Mouse (Mus musculus): ENCODE data around the gene Lims1.

The Lims1 gene

DNA sequence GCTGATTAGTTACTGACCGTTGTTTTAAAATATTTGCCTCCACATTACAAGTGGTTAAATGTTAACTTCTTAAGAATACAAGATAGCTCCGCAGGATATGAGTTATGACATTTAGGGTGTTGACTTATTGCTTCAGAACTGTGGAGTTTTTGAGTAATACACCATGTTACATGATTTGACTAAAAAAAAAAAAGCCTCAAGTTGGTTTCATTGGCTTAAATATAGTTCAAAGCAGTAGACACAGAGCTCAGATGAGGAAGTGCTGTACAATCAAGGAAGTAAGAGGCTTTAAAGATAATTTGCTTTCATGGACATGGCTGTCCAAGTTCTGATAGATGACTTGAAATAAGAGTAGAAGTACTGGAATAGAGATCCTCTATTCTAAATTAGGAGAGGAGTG is 28.4 kb downstream of the Lims1 start:
- no peak for DNase-seq

DNA sequence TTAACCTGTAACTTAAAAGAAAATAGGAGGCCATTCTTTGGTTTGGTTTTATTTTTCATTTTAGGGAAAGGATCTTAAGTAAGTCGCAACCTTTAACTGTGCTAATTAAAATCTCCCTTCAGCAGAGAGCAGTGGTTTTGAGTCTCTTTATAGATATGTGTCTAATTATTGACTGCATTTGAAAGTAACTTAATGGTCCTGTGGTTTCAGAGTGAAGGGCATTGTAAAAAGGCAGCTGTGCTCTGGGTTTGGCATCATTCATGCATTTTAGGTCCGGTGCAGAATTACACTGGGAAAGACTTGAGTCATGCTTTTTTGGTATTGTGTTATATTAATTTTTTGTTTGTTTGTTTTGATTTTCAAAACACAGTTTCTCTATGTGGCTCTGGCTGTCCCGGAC is 29.1 kb downstream of the Lims1 start:
- DNase-seq, result no peak

DNA sequence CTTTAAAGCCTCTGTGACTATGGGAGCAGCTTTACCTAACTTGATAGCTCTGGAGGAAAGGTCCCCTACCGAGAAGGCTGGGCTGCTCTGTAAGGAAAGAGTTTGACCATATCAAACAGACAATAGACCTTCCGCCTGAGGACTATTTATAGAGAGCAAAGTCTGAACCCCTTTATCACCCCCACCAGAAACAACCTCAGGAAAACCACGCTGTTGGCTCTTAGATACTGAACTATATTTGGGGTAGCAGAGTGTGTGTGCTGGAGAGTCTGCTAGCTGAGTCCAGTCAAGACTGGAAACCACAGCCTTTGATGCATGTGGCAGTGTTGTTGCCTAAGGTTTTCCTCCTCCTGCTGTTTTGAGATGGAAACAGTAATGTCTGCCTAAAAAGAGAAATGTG is 31.3 kb downstream of the Lims1 start:
- DNase-seq, result no peak

DNA sequence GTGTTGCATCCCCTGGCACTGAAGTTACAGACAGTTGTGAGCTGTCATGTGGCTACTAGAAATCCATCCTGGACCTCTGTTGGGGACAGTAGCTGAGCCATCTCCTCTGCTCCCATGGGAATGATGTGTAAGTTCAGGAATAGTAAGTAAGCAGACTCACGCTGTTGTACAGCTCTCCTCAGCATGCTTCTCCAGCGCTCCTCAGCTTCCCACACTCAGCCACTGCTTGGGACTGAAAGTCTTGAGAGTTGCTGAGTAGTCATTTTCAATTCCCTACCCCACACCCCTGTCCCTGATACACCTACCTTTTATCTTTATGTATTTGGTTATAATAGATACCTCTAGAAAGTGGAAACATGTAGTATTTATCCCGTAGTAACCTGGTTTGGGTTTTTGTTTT is 33.2 kb downstream of the Lims1 start:
- DNase-seq, result no peak

DNA sequence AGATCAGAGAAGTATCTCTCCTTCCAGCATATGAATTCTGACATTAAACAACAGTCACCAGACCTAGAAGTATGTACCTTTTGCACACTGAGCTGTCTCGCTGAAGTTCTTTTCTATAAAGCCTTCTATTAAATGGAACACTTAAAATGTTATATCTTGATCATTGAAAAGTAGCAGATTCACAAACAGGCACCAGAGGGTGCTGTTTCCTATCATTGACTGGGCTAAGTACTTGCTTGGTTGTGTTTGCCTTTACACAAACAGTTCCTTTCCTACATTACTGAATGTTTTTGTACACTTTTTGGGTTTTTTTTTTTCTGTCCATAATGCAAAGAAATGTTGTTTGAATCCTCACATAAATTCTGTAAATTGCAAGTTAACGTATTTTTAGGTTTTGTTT is 35.9 kb downstream of the Lims1 start:
- peak; percentile 54 for DNase-seq

DNA sequence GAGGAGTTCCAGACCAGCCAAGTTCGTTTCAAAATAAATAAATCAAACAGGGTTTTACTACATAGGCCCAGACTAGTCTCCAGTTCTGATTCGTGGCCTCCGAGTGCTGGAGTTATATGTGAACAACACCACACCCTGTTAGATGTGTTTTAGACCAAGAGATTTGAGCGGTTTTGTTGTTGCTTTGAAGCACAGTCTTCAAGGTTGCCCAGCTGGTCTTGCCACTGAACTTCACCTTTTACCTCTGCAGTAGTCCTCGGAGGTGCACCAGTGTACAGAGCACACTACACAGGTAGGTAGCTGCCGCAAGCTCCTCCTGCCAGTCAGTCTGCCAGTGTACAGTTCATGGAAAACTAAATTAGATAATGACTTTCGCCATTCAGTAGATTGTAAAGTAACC is 36.7 kb downstream of the Lims1 start:
- DNase-seq, result no peak

DNA sequence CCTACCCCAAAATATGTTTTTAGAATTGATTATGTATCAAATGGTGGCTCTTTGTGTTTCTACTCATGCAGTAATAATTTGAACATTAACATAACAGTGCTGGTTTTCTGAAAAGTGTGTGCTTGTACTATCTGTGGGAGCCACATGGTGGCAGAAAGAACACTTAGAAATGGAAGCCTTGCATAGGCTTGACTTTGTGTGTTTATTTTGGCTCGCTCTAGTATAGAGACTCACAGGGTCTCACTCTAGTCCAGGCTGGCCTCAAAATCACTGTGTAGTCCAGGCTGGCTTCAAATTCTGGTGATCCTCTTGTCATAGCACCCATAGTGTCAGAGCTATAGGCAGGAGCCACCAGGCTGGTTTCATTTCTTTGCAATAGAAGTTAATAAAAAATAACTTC is 39.5 kb downstream of the Lims1 start:
- DNase-seq, result peak; percentile 40

DNA sequence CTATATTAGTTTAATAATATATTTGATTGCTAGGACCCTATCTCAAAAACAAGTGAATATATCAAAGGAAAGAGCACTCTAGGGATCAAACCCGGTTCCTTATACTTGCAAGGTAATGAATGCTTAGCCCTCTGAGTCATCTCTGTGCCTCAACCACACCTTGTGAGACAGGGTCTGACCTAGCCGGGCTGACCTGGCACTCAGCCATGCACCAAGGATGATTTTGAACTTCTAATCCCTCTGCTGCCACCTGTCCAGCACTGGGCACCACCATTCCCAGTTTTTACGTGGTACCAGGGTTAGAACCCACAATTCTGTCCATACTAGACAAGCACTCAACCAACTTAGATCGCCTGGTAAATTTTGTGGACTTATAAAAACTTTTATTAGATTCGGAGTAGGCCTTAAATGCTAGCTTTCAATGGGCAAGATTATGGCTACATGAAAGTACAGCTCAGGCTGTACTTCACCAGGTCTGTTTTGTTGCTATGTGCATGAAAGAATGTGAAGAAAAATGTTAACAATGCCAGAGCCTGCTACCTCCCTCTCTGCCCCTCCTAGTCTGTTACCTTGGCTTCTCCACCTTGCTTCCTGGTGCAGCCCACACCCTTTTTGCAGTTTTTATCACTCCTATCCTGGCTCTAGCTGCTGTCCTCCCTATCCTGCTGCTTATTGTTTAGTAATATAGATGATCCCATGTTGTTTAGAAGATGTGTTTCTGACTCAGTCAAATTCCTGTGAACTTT is 41.7 kb downstream of the Lims1 start:
- no peak for DNase-seq

DNA sequence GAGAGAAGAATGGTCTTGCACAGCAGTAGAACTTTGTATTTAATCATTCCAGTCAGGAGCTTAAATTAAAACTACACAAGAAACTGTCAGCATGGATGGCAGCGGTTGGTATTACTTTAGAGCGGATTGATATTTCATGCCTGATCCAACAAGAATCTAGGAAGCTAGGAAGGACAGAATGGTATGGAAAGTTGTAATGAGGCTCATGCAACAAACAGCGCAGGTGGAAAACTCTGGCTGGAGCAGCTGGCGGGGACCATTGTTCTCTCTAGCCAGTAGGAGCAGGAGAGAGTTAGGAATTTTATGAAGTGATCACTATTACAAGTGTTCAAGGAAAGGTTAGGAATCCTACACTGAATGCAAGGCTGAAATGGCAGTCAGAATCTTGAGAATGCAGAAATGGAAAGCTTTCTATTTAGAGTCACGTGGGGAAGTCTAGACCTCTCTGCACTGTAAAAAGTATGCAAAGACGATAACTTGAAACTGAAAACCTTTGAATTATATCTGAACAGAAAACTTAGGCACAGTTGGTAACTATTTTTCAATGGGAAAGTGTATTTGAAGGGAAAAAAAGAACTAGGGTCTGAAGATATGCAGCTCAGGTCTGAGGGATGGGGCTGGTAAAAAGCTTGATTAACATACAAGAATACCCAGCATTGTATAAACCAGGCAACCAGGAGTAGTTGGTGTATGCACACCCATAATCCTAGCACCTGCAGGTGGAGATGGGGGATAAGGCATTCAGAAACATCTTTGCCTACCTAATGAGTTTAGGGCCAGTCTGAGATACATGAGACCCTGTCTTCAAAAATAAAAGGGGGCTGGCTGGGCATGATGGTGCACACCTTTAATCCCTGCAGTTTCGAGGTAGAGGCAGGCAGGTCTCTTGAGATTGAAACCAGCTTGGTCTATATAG is 45.8 kb downstream of the Lims1 start:
- DNase-seq, result peak; percentile 22

DNA sequence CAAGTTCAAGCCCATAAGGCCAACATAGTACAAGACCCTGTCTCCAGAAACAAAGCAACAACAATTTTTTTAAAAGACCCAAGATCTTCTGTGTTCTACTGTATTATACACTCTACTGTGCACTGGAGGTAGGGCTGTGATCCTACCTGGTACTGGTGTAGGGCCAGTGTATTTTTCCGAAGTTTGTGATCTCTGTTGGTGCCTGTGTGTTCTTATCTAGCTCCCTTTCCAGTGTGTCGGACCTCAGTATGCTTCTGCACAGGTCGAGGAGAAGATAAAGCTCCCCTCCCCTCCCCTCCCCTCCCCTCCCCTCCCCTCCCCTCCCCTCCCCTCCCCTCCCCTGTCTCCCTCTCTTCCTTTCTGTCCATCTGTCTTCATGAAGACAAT is 46.4 kb downstream of the Lims1 start:
- no peak for DNase-seq

DNA sequence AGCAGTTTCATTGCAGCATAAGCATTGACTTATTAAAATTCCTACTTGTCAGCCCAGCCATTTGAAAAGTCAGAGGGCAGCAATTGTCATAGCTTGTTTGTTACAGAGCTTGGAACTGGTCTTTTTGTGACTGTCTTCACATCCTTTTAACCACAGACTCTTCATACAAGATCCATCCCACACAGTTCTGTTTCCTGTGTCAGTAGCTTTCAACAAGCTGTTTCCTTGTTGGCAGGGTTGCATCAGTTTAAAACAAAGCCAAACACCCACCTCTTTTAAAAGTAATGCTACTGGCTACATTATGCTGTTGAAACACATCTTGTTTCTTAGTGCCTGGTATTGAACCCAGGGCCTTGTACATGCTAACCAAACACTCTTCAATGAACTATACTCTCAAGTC is 46.9 kb downstream of the Lims1 start:
- no peak for DNase-seq

DNA sequence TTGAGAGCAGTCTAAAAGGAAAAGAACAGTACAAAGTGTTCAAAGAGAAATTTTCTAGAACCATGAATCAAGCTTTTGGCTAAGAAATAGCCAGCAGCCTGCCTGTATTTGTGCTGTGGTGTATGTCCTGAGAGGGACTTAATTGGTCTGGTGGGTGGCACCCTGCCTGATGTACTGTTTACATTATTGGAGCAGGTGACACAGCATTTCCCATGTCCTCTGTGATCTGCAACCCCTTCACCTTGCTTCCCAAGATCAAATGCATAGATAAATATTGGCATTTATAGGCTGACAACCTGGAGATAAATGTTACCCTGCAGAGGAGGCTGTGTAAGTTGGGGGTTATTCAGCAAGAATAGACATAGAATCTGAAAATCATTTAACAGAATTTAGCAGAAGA is 47.3 kb downstream of the Lims1 start:
- no peak for DNase-seq

DNA sequence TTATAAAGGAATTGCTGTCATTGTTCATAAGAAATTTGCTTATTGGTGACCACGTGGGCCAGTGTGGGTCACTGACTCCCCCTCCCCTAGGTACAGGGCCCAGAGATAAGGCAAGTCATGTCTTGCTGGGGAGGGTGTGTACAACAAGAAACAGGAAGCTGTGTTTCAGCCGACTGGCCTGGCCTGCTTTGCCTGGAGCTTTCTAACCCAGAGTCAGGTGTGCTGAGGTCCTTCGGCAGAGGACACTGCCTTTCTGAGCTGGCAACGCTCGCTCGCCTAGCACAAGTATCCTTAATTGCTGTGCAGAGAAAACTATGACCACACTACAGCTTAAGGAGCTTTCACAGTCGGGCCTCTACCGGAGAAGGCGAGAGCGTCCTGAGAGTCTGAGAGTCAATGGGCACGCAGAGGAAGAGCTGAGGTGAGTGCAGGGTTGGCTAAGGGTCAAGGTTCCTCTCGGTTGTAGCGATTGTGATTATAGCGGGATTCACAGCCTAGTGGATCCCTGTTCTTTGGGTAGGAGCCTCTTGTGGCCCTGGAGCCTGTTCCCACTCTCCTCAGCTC is 48.1 kb downstream of the Lims1 start:
- peak; percentile 56 for DNase-seq

DNA sequence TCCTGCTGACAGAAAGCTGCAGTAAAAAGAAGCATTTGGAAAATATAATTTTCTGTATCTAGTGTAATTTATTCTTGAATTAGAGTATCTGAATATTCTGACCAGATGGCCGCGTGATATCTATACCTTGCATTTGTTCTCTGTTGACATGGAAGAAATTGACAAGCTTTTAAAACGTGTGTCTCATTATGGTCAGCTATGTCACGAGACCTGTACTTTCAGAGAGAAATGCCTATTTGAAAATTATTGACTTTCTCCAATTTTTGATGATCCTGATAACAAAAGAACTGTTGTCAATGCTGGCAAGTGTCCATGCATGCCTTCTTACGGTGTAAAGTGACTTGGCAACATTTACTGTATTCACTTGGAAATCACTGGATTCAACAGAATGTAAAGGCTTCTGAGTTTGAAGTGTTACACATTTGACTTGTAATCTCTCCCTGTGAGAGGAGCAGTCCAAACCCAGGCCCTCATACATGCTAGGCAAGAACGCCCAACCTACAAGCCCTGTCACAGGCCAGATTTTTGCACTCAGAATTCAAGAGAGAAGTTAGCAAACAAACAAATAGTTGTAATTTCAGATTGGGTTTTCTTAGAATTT is 49.3 kb downstream of the Lims1 start:
- no peak for DNase-seq

DNA sequence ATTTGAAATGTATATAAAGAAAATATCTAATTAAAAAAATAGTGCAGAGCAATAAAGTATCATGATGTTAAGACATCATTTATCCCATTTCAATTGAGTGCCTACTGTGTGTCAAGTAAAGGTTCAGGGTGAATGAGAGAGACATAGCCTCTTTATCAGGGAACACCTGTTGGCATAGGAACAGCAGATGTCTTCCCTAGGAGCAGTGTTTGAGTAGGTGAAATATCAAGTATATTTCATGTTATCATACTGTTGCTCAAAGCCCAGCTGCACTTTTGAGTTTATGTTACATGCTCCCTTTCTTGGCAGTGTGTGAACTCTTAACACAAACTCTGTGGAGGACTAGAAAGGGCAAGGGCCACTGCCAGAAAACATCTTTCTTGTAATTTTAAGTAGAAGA is 50.6 kb downstream of the Lims1 start:
- no peak for DNase-seq

DNA sequence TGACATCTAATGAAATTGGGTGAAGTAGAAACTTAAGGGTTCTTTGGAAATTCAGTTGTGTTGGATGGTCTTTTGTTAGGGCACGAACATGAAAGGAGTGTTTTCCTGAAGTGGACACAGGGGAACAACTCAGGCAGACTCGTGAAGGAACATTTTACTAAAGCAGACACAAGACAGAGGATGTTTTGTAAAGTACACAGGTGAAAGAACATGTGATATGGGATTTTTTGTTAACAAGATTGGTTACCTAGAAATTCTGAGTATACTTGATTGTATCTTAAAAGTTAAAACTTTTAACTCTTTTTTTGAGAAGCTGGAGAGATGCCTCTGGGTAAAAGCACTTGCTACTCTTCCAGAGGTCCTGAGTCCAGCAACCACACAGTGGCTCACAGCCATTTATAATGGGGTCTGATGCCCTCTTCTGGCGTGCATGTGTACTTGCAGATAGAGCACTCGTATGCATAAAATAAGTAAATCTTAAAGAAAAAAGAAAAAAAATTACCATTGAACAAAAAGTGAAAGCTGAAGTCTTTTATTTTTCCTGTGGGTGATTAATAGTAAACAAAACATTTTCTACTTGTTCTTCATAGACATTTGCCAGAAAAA is 54.4 kb downstream of the Lims1 start:
- peak; percentile 69 for DNase-seq

DNA sequence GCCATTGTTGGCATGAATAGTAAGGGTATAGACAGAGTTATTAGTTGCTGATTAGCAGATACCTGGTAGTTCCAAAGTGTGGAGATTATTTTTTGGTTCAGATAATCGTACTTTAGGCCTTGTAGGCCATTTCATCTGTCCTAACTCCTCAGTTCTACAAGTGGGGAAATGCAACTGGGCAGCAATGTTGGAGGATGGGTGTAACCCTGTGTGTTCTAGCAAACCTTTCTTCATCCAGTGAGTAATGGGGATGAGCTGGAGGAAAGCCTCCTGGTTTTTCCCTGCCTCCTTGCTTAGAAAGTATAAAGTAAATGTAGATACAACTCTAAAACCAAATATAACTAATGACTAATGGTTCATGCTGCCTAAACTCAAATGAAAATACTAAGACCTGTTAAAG is 55.1 kb downstream of the Lims1 start:
- no peak for DNase-seq

DNA sequence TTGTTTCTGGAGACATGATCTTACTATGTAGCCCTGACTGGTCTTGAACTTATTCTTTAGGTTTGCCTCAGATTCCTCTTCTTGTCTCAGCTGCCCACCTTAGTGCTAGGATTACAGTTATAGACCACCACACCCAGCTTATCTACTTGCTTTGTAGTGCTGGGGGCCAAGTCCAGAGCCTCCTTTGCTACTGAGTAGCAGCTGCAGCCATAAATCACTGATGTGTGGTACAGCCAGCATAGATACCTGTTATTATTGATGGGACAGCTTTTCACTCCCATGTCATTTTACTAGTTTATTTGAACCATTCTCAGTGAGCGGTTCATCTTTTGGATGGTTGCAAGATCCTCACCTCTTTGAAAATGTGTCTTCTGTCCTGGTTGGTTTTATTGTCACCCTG is 56.4 kb downstream of the Lims1 start:
- no peak for DNase-seq

DNA sequence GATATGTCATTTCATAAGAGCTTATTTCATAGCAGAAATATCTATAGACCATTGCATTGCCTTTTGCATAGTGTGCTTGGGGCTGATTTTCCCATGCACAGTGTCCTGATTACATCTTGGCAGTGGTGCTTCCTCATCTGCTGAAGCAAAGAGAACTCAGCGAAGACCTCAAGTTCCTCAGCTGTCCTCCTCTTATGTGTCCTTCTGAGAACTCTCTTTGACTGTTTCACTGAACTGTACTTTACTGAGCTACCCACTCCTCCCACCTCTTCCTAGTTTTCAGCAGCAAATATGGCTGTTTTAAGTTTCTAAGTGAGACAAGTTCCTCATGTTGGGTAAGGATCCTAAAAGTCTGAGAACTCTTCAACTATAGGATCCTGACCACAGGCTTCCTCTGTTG is 58.6 kb downstream of the Lims1 start:
- DNase-seq, result no peak

DNA sequence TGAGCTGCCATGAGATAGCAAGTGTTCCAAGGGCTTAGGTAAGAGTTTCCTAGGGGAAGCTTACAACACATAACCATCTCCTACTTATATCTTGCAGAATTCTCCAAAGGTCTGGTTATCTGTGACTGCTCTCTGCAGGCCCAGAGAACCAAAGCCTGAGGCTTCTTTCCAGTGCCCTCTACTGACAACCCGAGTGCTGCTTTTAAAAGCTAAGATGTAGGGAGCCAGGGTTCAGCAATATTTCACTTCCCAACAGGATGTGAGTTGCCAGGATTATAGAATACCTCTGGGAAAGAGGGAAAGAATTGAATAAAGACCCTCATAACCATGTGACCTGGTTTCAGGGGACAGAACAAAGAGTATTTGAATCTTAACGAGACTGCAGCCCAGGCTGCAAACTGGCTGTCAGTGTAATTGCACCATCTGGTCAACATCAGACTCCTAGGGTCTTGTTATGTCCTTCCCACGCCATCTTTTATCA is 59.4 kb downstream of the Lims1 start:
- DNase-seq, result no peak

DNA sequence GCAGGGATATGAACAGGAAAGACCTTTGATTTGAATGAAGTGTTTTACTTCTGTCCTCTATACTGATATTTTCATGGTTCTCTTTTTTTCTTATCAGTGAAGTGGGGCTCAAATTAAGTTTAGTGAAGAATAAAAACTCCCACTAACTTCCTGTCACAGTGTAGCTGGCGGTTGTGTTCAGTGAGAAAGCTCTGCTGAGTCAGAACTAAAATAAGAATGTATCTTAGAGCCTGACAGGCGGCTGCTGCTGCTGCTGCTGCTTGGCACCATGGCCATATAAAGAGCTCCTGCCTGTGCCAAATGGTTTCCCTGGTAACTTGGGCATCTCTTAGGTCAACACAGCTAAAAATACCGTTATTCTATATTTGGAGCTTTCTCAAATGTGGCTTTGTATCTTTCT is 60.0 kb downstream of the Lims1 start:
- DNase-seq, result peak; percentile 18

DNA sequence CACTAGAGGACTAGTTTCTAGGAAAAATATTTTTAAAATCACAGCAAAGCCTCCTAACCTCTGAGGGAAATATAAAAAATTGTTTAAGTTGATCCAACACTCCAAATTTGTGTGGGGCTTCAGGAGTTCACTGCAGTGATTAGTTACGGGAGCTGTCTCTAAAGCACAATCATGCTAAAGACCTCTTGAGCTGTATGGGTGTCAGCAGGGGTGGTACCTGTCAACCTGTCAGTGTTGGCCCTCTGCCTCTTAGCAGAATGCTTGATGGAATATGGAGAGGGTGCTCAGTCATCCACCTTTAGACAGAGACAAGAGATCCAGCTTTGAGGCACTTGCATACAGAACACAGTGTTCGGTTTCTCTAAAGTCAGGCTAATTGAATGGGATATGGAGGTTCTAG is 60.5 kb downstream of the Lims1 start:
- no peak for DNase-seq

DNA sequence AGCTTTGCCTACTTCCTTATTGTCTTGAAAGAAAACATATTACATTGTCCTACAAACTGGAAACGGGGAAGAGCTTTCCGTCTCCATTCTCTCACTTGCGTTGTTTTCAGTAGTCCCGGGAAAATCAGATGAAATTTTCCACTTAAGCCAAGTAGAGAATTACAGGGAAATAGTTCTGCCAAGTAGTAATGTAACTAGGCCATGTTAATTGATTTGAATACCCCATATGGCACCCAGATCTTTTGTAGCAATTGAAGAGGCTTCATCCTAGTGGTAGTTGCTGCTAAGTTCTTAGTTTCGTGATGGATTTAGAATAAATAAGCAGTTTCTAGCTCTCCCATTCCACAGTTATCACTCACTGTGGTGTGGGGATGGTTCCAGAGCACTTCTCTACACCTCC is 62.4 kb downstream of the Lims1 start:
- no peak for DNase-seq
